Comparison of ENCODE assay signal across 25 mouse cellular contexts in genomic region chr4:63772514-63772913, GRCm38 (mm10). TPM values are rescaled to one million over a fixed set of nuclear protein-coding genes. Genes with fewer than 3 reads are reported as not detected.
DNase-seq lines count a peak whose midpoint lies in the region; ATAC-seq and TF ChIP-seq lines count a peak whose summit lies in the region.
"Had no signal": no experiment of that assay in that cellular context is flagged by ENCODE, and none has a peak within 500 bp of the region (broad histone marks: within the 10 kb centered on the region; RNA-seq: fewer than 3 reads in every experiment).

No protein-coding gene starts in this region.

- H3K36me3 ChIP-seq in embryonic facial prominence, embryonic 12.5 days = no peaks in the 10 kb centered on the region
- no peaks in the 10 kb centered on the region for H3K36me3 ChIP-seq in embryonic facial prominence, embryonic 10.5 days (replicated peaks)
- H3K36me3 ChIP-seq in myocyte (ENCODE audit: control insufficient read depth, insufficient read depth) = no peaks in the 10 kb centered on the region
- H3K36me3 ChIP-seq: embryonic facial prominence, embryonic 13.5 days; embryonic facial prominence, embryonic 15.5 days; forebrain, embryonic 10.5 days; forebrain, embryonic 12.5 days; G1E had no signal

- no peaks in the 10 kb centered on the region for H3K9me3 ChIP-seq in embryonic facial prominence, embryonic 12.5 days
- H3K9me3 ChIP-seq in embryonic facial prominence, embryonic 10.5 days = no peaks in the 10 kb centered on the region
- H3K9me3 ChIP-seq: embryonic facial prominence, embryonic 13.5 days; embryonic facial prominence, embryonic 15.5 days; forebrain, embryonic 10.5 days; forebrain, embryonic 12.5 days had no signal

- 76% methylated on average over 2 of the region's 2 CpGs for WGBS in embryonic facial prominence, embryonic 12.5 days
- WGBS in embryonic facial prominence, embryonic 10.5 days = 83% methylated on average over 2 of the region's 2 CpGs

- no peaks in the 10 kb centered on the region for H3K79me2 ChIP-seq in myocyte (ENCODE audit: control insufficient read depth, insufficient read depth)

- ATAC-seq in embryonic facial prominence, embryonic 12.5 days (ENCODE audit: insufficient number of reproducible peaks, insufficient read depth, low FRiP score, low TSS enrichment) = no peak
- ATAC-seq: activated CD4-positive, CD25-positive, alpha-beta regulatory T cell, adult 4 months; forebrain, embryonic 14.5 days; forebrain, embryonic 16.5 days; Patski had no signal

- H3K27me3 ChIP-seq in embryonic facial prominence, embryonic 12.5 days = no peaks in the 10 kb centered on the region
- H3K27me3 ChIP-seq in embryonic facial prominence, embryonic 10.5 days (replicated peaks; ENCODE audit: low read depth, poor library complexity, severe bottlenecking) = no peaks in the 10 kb centered on the region
- H3K27me3 ChIP-seq in myocyte (ENCODE audit: control insufficient read depth, insufficient read depth, insufficient read length) = no peaks in the 10 kb centered on the region
- H3K27me3 ChIP-seq: embryonic facial prominence, embryonic 13.5 days; embryonic facial prominence, embryonic 15.5 days; forebrain, embryonic 12.5 days; Patski had no signal

- no peak overlapping the region for H3K4me3 ChIP-seq in embryonic facial prominence, embryonic 12.5 days
- no peak overlapping the region for H3K4me3 ChIP-seq in embryonic facial prominence, embryonic 10.5 days
- H3K4me3 ChIP-seq in myocyte = no peak overlapping the region
- H3K4me3 ChIP-seq: embryonic facial prominence, embryonic 13.5 days; embryonic facial prominence, embryonic 15.5 days; erythroblast, embryonic 14.5 days; forebrain, embryonic 10.5 days; forebrain, embryonic 12.5 days had no signal

- TF ChIP-seq POLR2A in myocyte (IDR thresholded peaks at IDR 0.05; ENCODE audit: insufficient read length, low read depth) = no peak

- H3K4me1 ChIP-seq in embryonic facial prominence, embryonic 12.5 days = no peaks in the 10 kb centered on the region
- H3K4me1 ChIP-seq in embryonic facial prominence, embryonic 10.5 days = no peaks in the 10 kb centered on the region
- H3K4me1 ChIP-seq: embryonic facial prominence, embryonic 13.5 days; embryonic facial prominence, embryonic 15.5 days; forebrain, embryonic 10.5 days; forebrain, embryonic 12.5 days had no signal

- H3ac ChIP-seq in myocyte (ENCODE audit: control insufficient read depth, insufficient read length) = no peak overlapping the region

- H3K27ac ChIP-seq in embryonic facial prominence, embryonic 12.5 days = peak overlapping the region; percentile 57; the same call in 1 of the 2 replicates
- no peak overlapping the region for H3K27ac ChIP-seq in embryonic facial prominence, embryonic 10.5 days (replicated peaks)
- H3K27ac ChIP-seq: embryonic facial prominence, embryonic 13.5 days; embryonic facial prominence, embryonic 15.5 days; forebrain, embryonic 10.5 days; forebrain, embryonic 12.5 days had no signal

- no peak for DNase-seq in embryonic facial prominence, embryonic 10.5 days (ENCODE audit: low spot score)
- peak; percentile 42 for DNase-seq in 3T3-L1 (ENCODE audit: low read depth, low spot score)
- DNase-seq in embryo, embryonic 10 days (ENCODE audit: low spot score) = no peak
- DNase-seq: adrenal gland, adult 8-10 months; adrenal gland, postnatal 14 days; adrenal gland, postnatal 36 days; cerebellum, adult 11-12 months; cerebellum, adult 2 months; cerebellum, adult 9-10 months; cerebellum, postnatal 10 days; cerebellum, postnatal 25 days; embryo, embryonic 11 days had no signal

- no peak overlapping the region for H3K4me2 ChIP-seq in embryonic facial prominence, embryonic 12.5 days (replicated peaks)
- no peak overlapping the region for H3K4me2 ChIP-seq in myocyte (ENCODE audit: low read depth)
- H3K4me2 ChIP-seq: embryonic facial prominence, embryonic 13.5 days; embryonic facial prominence, embryonic 15.5 days; forebrain, embryonic 12.5 days had no signal

- H3K9ac ChIP-seq in embryonic facial prominence, embryonic 12.5 days = no peak overlapping the region
- H3K9ac ChIP-seq: embryonic facial prominence, embryonic 13.5 days; embryonic facial prominence, embryonic 15.5 days; forebrain, embryonic 12.5 days had no signal

TF ChIP-seq in myocyte, 11 proteins besides CTCF, POLR2A, EP300 and RAD21:
- TF ChIP-seq CEBPB (IDR thresholded peaks at IDR 0.05; ENCODE audit: insufficient read depth, poor library complexity, severe bottlenecking) (peak; percentile 51; the same call in 1 of the 2 replicates), MYOG (IDR thresholded peaks at IDR 0.05; ENCODE audit: control insufficient read depth in 1 of 3, insufficient read depth in 1 of 3, insufficient read length in 2 of 3, low read depth in 2 of 3) (no peak)
TF ChIP-seq in myocyte: peak in this region for 1.

RNA-seq across cellular contexts. Expression of gene Tnfsf15, which starts 27.6 kb away (rescaled TPM):
- polyA plus RNA-seq in embryonic facial prominence, embryonic 12.5 days (2016; fragmentation: Nextera tagmentation; extraction: Ambion mirVana) = not detected in 2 replicates
- polyA plus RNA-seq in embryonic facial prominence, embryonic 10.5 days (2016; fragmentation: Nextera tagmentation; extraction: Ambion mirVana) = not detected in 2 replicates
- 0.29 TPM for polyA plus RNA-seq in myocyte (2012; fragmentation: generic; extraction: Trizol)
- polyA plus RNA-seq: cortical plate, adult 2 months; embryonic facial prominence, embryonic 13.5 days; erythroblast, embryonic 14.5 days; forebrain, embryonic 10.5 days; forebrain, embryonic 12.5 days; forebrain, embryonic 14.5 days; forebrain, embryonic 16.5 days; G1E had no signal
